Mouse (Mus musculus) lung, postnatal 10 days (tissue): Measurements from ENCODE around the gene Kcnip4.

Experiments used
- DNase-seq: peaks from one replicate; pipeline ENCODE4 v3.0.0; 2021

The Kcnip4 gene

DNA sequence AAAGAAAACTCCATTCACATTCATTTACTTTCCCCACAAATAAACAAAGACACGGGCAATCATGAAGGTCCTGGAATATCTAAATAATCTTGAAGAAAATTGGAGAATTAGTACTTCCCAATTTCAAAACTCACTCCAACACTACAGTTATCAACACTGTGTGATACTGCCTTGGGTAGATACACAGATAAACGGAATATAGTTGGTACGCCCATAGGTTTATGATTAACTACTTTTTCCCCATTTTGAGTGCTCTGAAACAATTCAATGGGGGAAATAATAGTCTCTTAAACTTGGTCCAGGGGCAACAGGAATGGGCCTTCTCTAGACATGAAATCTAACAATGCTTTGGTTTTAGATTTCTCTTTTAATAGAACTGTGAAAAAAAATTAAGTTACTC lies 978.9 kb downstream of the Kcnip4 start:
- no peak for DNase-seq

DNA sequence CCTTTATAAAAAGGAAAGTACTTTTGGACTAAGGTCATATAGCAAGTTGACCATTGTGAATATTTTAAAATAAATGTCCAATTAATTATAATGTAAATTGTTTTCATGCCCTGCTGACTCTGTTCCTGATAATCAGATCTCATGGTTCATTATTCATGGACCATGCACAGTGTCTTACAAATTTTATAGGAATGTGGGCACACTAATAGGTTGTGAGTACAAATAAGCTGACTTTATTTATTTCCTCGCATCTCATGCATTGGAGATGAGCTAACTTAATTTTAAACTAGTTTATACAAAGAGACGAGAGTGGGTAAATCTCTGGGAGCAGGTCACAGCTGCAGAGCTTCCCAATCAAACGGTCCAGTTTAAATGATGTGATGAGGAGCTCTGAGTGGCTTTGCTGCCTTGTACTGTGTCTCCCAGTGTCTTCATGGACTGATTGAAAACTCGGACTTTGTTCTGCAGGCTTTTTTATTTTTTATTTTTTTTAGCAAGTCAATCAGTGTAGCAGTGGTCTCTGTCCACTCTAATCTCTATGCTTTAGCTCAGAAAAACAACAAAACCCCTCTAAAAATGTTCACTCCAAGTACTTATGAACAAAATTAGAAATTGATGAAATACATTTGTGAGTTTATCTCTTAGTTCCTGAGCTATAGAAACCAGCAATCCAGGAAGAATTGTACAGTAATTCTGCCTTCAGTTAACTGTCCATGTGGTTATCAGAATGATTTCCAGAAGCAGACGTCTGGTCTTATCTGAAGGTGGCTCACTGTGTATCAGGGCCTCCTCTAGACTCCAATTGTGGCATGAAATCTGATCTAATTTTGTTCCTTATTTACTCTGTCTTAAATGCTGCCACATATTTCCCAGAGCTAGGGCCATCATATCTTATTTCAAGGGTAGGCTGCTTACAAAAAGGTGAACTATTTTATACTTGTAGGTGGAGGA lies 979.6 kb downstream of the Kcnip4 start:
- DNase-seq = no peak

DNA sequence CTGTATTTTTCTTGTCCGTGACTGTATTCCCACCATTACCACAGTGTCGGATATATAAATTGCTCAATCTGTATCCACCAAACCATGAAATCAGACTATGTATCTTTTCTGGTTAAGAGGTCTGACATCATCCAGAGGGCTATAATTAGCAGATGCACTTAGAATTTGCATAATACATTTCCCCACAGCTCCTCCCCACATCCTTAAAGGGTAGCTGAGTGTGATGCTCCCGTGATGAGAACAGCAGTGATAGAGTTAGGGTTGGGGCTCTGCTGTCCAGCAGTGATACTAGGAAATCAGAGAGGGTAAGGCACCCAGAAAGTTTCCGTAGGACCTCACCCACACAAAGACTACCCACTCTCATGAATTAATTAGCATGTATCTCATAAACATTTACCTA lies 1006.7 kb downstream of the Kcnip4 start:
- no peak for DNase-seq

DNA sequence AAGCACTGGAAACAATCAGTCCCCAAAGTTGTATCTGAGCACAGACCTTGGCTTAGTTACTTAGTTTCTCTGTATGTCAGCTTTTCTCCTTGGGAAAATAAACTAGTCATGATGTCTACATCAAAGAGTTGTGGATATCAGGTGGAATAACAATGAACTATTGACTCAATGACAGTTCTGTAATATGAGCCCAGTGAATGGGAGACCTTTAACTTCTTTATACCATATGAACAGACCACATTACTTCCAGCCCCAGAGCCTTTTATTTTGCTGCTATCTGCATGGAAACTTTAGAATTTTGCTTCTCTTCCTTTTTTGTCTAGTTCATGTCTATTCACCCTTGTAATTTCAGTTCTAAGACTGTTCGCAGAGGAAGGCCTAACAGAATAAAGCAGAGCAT lies 1011.4 kb downstream of the Kcnip4 start:
- no peak for DNase-seq

DNA sequence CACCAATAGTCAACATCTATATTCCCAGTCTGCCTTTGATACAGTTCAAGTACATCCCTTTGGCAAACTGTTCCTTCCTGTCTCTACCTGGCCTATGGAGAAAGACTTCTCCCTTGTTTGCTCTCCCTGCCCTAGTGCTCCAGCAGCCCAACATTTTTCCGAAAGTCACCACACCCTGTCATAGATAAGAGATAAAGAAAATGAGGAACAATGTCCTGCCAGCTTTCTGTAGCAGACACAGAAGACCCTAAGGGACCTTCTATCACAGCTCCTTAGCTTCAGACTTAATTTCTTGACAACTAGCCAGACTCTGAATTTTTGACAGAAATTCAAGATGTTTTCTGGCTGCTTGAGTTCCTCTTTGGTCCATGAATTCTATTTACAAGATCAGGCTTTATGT lies 1013.4 kb downstream of the Kcnip4 start:
- no peak for DNase-seq

DNA sequence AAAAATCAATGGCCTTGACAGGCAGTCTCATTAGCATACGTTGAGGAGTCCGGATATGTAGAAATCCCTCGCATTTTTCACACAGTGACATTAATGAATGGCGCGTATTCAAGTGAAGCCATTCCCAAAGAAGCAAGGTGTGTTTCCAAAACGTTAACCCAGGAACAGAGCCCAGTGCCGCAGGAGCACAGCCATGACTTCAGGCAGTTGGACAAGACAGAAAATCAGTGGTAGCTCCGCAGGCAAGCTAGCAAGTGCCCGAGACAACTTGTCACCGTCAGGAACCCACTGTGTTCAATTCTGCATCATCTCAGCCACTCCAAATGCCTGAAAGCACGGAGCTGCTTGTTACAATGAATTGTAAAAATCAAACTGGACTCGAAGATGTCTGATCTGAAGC lies 1014.5 kb downstream of the Kcnip4 start:
- DNase-seq = no peak

DNA sequence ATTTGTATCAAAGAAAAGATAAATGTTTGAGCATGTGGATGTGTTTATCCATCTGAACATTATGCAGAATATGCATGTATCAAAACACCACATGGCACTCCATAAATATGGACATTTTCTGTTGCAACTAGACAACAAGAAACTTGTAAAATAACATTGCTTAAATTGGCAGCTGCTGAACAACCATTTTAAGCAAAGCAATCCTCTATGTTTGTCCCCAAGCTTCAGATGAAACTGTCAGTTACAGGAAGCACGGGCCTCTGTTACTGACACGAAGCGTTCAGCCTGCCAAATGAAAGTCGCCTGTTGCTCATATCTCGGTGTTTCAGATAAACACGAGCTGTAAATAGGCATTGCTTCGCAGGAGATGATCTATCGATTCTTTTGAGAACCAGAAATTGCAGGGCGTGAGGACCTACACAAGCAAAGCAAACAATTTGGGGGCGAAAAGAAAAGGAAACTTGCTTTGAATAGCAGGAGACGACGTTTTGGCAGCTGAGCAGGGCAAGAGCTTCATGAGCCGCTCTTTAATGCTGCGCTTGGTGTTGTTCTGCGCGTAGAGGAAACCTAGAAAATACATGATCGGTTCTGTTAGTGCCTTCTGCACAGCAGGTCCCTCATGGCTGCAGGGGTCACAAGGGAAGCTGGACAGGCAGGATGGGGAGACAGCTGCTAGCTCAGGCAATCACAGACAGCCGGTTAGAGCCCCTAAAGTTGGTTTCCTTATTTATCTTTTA lies 1015.3 kb downstream of the Kcnip4 start:
- peak; percentile 4 for DNase-seq

DNA sequence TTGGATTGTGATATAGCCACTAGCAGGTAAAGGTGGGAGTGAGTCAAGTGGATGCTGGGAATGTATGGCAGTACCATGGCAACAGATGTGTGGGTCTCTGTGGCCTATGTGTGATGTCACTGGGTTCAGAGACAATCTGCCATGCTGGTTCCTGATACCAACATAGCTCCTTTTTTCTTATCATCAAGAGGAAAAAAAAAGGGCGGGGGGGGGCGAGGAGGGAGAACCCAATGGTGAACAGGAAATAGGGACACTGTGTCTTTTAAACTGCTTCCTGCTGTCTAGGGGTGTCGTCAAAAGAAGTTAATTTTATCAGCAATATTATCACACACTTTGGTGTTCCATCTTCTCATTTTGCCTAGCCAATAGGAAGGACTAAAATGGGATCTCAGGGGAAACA lies 1021.6 kb downstream of the Kcnip4 start:
- DNase-seq = no peak

DNA sequence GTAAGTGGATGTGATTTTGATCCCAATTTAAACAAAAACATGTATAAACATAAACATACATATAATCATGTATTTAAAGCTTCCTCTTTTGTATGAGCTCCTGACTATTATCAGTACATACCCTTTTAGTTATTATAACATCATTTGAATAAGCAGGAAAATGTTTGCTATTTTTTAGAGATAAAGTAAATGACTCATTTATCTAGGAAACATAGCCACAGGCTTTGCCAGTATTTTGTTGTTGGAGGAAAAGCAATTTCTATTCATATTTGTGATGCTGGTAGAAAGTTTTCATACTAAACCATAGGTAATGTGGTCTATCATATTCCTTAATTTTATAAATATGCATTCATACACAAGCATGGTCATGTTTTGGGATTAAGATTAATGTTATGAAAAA lies 1022.3 kb downstream of the Kcnip4 start:
- no peak for DNase-seq

DNA sequence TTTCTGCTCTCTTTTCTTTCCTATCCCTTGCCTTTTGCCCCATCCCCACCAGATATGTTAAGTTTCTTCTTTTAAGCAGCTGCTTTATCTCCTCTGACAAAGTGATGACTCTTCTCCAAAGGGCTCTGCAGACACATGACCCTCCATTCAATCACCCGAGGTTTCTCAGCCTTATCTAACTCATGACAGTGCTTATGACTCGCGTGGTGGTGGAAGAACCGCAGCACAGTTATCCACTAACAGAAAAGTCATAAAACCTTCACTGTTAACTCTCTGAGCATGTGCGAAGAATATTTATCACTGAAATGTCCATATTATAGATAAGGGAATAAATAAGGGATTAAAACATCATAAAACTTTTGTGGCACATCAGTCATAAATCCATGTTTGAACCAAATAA lies 1024.5 kb downstream of the Kcnip4 start:
- no peak for DNase-seq

DNA sequence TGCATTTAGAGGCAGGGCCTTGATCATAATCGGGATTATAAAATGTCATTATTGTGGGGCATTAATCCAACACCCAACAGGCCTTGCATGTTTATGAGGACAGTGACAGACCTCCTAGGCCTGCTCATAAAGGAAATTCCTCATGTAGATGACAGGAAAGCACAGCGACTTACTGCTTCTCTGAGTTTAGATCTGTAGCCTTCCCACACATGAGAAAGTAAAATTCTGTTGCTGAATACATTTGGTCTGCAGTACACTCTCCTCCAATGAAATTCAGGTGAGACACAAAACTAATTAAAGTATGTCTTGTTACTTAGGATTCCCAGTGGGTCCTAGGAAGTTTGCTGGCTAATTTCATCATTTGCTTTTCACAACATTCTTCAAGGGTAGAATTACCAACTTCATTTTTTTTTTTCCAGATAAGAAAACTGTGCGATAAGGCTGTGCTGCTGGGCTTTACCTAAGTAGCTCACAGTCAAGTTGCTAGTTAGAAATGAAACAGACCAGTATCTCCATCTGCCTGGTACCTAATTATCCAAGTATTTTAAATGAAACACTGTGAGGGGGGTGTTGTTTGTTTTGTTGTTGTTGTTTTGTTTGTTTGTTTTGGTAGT lies 1033.7 kb downstream of the Kcnip4 start:
- DNase-seq = no peak

DNA sequence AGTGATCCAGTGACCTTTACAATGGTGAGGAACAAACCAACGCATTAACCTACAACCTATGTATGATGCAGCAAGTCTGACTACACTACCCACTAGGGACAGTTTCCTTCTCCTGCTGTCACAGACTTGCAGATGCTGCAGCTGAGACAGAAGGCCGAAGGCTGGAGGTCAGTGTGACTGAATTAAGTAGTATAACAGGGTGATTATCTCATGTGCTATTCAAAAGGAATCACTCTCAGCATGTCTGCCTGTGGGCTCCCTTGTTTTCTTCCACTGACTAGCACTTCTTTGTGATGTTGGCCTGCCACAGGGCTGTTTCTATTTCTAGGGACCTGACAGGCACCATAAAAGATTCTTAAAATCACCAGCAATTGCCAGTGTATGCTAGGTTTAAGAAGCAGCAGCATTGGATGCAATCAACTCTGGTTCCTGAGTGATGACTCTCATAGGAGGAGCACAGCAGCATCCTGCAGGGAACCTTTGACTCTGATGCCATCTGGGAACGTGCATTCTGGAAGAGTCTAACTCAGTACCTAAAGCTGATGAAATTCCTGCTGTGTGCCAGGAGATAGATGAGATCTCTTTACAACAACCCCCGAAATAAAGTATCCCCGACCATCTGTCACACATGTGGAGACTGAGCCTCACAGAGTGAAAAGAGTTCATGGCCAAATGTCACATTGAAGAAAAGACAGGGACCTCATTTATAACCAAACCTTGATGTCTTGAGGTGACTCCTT lies 1035.0 kb downstream of the Kcnip4 start:
- DNase-seq = no peak

DNA sequence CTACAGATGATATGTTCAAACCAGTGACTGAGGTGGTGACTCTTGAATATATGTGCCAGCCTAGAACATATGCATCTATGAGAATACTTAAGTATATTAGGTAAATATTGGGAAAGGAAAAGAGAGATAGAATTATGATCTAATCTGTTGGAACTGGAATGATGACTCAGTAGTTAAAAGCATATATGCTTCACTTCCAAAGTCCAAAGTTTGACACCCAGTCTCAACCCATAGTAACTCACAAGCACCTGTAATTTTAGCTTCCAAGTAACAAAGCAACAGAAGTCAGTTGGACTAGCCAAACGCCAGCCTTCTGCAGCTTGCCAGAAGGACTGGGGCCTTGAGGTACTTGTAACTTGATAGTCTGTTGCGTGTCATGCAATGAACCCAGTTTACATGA lies 1041.6 kb downstream of the Kcnip4 start:
- DNase-seq = no peak

DNA sequence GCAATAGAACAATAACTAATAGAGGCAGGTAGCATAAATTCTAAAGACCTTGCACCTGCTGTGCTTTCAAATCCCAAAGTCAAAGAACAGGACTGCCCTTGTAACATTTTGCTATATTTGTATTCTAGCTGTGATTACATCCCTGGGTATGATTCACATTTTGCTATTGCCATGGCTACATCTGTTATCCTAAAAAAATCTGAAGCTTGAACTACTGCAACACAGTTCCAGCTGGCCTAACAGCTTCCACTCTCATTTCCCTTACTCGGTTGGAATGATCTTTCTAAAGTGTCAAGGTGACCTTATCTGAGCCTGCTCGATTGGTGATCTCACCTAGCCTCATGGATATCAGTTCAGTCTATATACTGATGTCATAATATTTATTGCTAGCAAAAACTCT lies 1064.5 kb downstream of the Kcnip4 start:
- DNase-seq = no peak

DNA sequence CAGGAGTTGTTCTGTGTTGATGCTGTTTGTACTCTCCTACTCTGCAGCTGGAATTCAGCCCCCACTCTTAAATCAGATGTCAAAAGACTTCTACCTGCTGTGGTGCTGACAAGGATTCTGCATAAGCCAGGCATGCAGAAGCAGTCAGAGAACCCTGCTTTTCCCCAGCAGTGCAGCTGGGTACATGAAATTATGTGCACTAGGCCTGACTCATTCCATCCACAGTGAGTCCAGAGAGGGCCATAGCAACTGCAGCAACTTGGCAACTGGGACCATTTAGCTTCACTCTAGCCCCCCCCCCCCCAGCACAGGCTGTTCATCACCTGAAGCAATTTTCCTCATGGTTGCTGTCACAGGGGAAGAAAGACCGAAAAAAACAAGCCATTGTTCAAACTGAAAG lies 1075.8 kb downstream of the Kcnip4 start:
- DNase-seq = no peak

DNA sequence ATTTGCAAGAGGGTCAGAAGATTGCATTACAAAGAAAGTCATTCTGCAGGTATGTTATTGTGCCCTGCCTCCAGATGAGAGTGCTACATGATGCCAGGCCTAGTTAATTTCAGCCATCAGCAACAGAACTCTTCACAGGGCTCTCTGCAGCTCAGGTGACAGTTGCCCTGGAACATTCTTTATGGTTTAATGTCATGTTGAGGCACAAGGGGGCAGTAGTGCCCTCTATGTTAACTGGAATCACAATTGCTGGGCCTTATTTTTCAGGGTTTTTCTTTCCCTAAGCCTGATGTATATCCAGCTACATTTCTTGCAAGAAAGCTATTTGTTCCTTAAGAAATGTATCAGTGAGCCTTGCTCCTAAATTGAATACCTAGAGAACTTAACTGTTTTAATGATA lies 1094.2 kb downstream of the Kcnip4 start:
- DNase-seq = peak; percentile 29

DNA sequence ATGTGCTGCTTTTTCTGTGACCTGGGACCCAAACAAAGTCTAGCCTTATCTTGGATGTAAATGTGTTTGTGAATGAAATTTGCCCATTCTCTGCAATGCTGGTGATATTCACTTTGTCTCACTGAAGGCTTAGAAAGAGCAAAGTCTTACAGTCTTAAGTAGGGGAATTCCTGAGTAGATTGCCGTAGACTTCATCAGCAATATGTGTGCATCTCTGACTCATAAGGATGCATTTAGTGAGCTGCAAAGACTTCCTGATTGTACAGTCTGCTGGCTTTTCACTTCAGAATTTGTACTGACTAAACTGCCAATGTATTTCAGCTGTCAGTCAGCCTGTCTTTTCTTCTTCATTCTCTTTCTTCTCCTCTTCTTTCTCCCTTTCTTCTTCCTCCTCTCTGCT lies 1102.8 kb downstream of the Kcnip4 start:
- no peak for DNase-seq

DNA sequence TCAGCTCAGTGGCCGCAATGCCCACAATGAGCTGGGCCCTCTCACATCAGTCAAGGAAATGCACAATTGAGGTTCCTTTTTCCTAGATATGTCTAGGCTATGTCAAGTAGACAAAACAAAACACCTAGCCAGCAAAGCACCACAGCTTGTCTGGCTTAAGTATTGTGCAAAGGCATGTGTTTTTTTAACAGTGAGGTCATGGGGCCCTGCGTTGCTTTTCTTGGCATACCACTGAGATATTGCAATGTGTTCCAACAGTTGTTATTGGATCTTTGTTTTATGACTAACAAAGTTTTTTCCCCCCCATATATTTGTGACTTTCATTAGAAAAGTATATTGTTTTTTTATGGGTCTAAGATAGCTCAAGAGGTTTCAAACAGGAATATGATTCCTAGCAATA lies 1105.0 kb downstream of the Kcnip4 start:
- no peak for DNase-seq

DNA sequence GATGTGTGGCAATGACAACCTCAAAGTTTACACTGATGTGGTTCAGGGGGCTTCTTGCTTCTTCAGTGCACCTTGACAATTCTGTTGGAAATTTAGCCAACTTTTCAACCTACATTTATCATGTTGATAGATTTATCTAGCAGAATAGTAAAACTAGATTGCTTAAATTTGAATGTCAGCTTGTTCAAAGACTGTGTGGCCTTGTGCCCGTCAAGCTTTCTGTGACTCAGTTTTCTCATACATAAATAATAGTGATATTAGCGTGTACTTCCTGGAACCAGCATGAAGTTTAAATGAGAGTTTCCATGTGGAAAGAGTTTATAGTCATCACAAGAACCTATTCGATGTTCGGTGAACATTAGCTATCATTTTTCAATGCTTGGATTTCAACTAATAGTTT lies 1112.4 kb downstream of the Kcnip4 start:
- DNase-seq = no peak

DNA sequence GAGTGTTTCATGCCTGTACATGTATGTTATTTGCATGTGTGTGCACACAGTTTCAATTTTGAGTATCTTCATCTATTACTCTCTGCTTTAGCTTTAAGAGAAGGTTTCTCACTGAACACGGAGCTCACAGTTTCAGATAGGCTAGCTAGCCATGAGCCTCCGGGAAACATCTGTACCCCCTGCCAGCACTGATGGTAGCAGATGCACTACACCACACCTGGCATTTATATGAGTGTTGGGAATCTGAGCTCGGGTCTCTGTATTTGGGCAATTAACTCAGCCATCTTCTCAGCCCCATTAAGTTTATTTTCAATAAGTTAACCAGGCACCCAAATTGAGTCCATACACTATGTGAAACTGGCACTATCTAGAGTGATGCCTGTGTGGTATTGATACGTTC lies 1113.2 kb downstream of the Kcnip4 start:
- DNase-seq = no peak

DNA sequence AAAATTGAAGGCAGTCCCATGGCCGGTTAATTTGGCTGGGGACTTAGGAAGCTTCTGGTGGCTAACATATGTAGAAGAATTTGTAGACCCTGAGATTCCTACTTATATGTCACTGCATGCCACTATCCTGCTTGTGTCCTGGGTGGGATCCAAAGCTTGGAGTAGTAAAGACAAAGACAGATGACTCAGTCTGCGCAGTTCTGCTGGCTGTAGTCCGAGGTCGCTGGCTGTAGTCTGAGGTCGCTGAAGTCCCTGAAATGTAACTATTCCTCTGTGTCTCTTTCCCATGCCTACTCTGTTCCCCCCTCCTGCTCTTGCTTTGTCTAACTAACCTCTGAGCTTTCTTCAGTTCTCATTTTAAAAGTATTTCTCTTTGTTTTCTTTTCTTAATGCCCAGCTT lies 1114.4 kb downstream of the Kcnip4 start:
- DNase-seq = no peak

DNA sequence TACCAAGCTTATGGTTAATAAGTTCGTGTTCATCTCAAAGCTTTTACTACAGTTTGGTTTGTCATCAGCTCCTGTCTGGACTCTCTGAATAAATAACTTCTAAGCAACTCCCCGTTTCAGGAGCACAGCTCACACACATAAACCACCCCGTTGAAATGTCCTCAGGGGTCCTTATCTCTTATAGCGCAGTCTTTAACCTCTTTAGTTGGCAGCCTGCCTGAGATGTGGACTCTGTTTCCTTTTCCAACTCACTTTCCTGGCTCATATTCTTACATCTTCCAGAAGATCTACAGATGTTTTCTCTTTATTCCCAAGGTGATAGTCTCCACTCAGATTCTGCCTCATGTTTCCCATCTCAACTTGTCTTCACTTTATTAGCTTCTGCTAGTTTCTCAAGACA lies 1116.4 kb downstream of the Kcnip4 start:
- DNase-seq = no peak

DNA sequence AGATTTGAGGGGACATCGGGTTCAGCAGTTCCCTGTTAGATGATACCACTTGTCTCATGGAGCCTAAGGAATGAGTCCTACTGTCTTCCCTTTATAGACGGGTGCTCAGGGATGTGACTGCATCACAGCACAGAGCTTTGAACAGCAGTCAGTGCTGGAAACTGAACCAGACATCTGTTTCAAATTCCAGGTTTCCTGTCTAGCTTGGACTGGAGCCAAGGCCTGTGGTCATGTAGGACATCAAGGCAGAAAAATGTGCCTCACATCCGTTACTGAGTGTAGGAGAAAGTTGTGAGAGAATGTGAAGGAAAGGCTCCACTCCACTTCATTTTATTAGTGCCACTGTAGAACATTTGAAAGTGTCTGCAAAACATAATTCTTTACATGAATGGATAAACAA lies 1122.2 kb downstream of the Kcnip4 start:
- DNase-seq = peak; percentile 16
